Mouse (Mus musculus): Measurements from ENCODE around the gene Tenm3.
"Not testable (repeated sequence)": the region's sequence is repeated elsewhere in the genome, so short reads cannot be mapped to it uniquely, and the experiment has no call there.

Tenm3 gene

GRCm38 (mm10) chr8:48220529-48221181 is 623.1 kb downstream of the Tenm3 start:
- intact Hi-C loops (cut with DNase I), result loop anchor here (5.0 to 10.0 kb wide), 3 partner anchors 126 to 1484 kb away; partner anchors contain the start of gene Dctd

GRCm38 (mm10) chr8:48215071-48215501 is 628.7 kb downstream of the Tenm3 start:
- intact Hi-C loops (cut with DNase I), result no loop called here

GRCm38 (mm10) chr8:48214386-48214785 is 629.4 kb downstream of the Tenm3 start:
- intact Hi-C loops (cut with DNase I), result no loop called here

- intact Hi-C loops (cut with DNase I), result no loop called here
These were observed 631.8 kb downstream of the Tenm3 start for GRCm38 (mm10) chr8:48211931-48212330.

GRCm38 (mm10) chr8:48207567-48207966 is 636.2 kb downstream of the Tenm3 start:
- intact Hi-C loops (cut with DNase I), result no loop called here

GRCm38 (mm10) chr8:48206922-48207321 is 636.8 kb downstream of the Tenm3 start:
- intact Hi-C loops (cut with DNase I), result no loop called here

- intact Hi-C loops (cut with DNase I), result no loop called here
These were observed 638.9 kb downstream of the Tenm3 start for GRCm38 (mm10) chr8:48204838-48205345.

- intact Hi-C loops (cut with DNase I), result no loop called here
These were observed 639.5 kb downstream of the Tenm3 start for GRCm38 (mm10) chr8:48204114-48204837.

GRCm38 (mm10) chr8:48203611-48204010 is 640.1 kb downstream of the Tenm3 start:
- intact Hi-C loops (cut with DNase I), result no loop called here

GRCm38 (mm10) chr8:48203161-48203560 is 640.6 kb downstream of the Tenm3 start:
- intact Hi-C loops (cut with DNase I), result no loop called here

- intact Hi-C loops (cut with DNase I), result no loop called here
These were observed 641.1 kb downstream of the Tenm3 start for GRCm38 (mm10) chr8:48202632-48203031.

- intact Hi-C loops (cut with DNase I), result no loop called here
These were observed 644.6 kb downstream of the Tenm3 start for GRCm38 (mm10) chr8:48199171-48199570.

GRCm38 (mm10) chr8:48195971-48196370 is 647.8 kb downstream of the Tenm3 start:
- intact Hi-C loops (cut with DNase I), result no loop called here

GRCm38 (mm10) chr8:48188586-48188985 is 655.2 kb downstream of the Tenm3 start:
- intact Hi-C loops (cut with DNase I), result no loop called here

GRCm38 (mm10) chr8:48183758-48184157 is 660.0 kb downstream of the Tenm3 start:
- intact Hi-C loops (cut with DNase I), result no loop called here

- intact Hi-C loops (cut with DNase I), result no loop called here
These were observed 662.8 kb downstream of the Tenm3 start for GRCm38 (mm10) chr8:48181000-48181399.

- intact Hi-C loops (cut with DNase I), result not testable (repeated sequence)
These were observed 663.6 kb downstream of the Tenm3 start for GRCm38 (mm10) chr8:48180146-48180545.

- intact Hi-C loops (cut with DNase I), result no loop called here
These were observed 664.8 kb downstream of the Tenm3 start for GRCm38 (mm10) chr8:48178993-48179392.

GRCm38 (mm10) chr8:48177876-48178275 is 665.9 kb downstream of the Tenm3 start:
- intact Hi-C loops (cut with DNase I), result no loop called here
